Mouse (Mus musculus): ENCODE measurements at regions not wholly inside any gene's neighbourhood (a gene's known extent, or its start where the extent isn't known, plus 50 kb on each side); places are given as distances from the start of the nearest gene placed in this dataset.

DNA sequence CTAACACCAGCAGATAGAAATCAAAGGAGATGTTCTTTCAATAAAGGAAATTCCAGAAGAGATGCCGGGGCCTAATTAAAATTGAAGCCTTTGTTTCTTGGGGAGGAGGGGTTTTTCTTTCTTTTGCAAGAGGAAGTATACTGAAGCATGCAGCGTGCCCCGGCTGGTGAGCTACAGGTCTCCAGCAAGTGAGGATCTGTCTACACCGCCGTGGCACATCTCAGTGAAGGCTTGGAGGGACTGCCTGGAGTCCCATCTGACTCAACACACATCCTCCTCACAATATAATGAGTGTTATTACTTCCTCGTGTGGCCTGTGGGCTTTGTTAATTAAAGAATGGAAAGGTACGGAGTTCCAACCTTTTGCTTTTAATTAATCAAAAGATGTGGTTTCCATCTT is 126.7 kb downstream of the Wif1 start:
- DNase-seq (ENCODE audit: extremely low read depth), result no peak
- Histone ChIP-seq H3K27ac (ENCODE audit: insufficient read depth, low read depth) (no peak overlapping the region), H3K27me3 (replicated peaks) (no peaks in the 10 kb centered on the region), H3K36me3 (replicated peaks in 1 of 2; ENCODE audit: control insufficient read depth in 1 of 2, insufficient read depth in 1 of 2, low read length in 1 of 2) (no peaks in the 10 kb centered on the region), H3K9ac (ENCODE audit: insufficient read depth, low read depth) (no peak overlapping the region), H3K4me3 (replicated peaks in 1 of 3; ENCODE audit: low read depth in 2 of 3, low read length in 2 of 3, poor library complexity in 1 of 3) (no peak overlapping the region), H3K4me2 (ENCODE audit: insufficient read depth, low read depth, poor library complexity, severe bottlenecking) (no peak overlapping the region), H3K4me1 (ENCODE audit: control insufficient read depth in 1 of 2, insufficient read depth in 2 of 2) (no peaks in the 10 kb centered on the region), H3K9me3 (replicated peaks; ENCODE audit: low read length) (peaks cover 13% of the 10 kb centered on the region), H3K79me2 (replicated peaks; ENCODE audit: control insufficient read depth, extremely low read depth, insufficient read depth, poor library complexity, severe bottlenecking) (no peaks in the 10 kb centered on the region)
- TF ChIP-seq GABPA (IDR thresholded peaks at IDR 0.05; ENCODE audit: insufficient replicate concordance, low read depth, low read length) (no peak), ZNF384 (IDR thresholded peaks at IDR 0.05; ENCODE audit: low read depth, low read length) (no peak), NELFE (IDR thresholded peaks at IDR 0.05; ENCODE audit: low read depth, low read length) (no peak), CTCF (conservative IDR thresholded peaks at IDR 0.05 in 1 of 2, IDR thresholded peaks at IDR 0.05 in 1 of 2; ENCODE audit: low read depth in 2 of 2, low read length in 2 of 2) (no peak), ELF1 (IDR thresholded peaks at IDR 0.05; ENCODE audit: low read depth, low read length) (no peak)
- dilution Hi-C loops (cut with MboI; ENCODE audit: extremely low pct_ligation_motif_present, extremely low pct_unique_long_range_greater_than_20kb, low sequenced_read_pairs), result no loop called here
- in situ Hi-C loops (cut with MboI; ENCODE audit: low pct_ligation_motif_present, low pct_unique_long_range_greater_than_20kb, low sequenced_read_pairs), result no loop called here

DNA sequence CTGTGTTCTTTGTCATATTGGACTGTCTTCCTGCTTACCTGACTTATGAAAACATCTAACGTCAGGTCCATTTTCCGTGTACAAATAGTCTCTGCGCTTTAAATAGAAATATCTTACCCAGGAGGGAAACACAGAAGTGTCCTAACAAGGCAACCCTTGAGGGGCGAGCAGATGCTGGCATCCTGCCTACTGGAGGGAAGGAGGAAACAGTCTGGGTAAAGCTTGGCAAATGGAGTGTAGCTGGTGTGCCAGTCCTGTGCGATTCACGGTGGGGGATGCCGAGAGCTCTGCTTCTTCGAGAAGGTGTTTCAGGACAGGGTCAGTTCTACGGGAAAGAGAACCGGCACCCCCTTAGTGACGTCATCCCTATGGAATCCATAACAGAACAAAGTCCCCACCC is 127.4 kb downstream of the Wif1 start:
- no peak overlapping the region for H3K9ac ChIP-seq (ENCODE audit: insufficient read depth, low read depth)
- no peaks in the 10 kb centered on the region for H3K36me3 ChIP-seq (replicated peaks in 1 of 2; ENCODE audit: control insufficient read depth in 1 of 2, insufficient read depth in 1 of 2, low read length in 1 of 2)
- H3K4me2 ChIP-seq (ENCODE audit: insufficient read depth, low read depth, poor library complexity, severe bottlenecking), result no peak overlapping the region
- in situ Hi-C loops (cut with MboI; ENCODE audit: low pct_ligation_motif_present, low pct_unique_long_range_greater_than_20kb, low sequenced_read_pairs) (no loop called here), dilution Hi-C loops (cut with MboI; ENCODE audit: extremely low pct_ligation_motif_present, extremely low pct_unique_long_range_greater_than_20kb, low sequenced_read_pairs) (no loop called here)
- no peaks in the 10 kb centered on the region for H3K79me2 ChIP-seq (replicated peaks; ENCODE audit: control insufficient read depth, extremely low read depth, insufficient read depth, poor library complexity, severe bottlenecking)
- H3K27ac ChIP-seq (ENCODE audit: insufficient read depth, low read depth), result no peak overlapping the region
- H3K4me1 ChIP-seq (ENCODE audit: control insufficient read depth in 1 of 2, insufficient read depth in 2 of 2), result no peaks in the 10 kb centered on the region
- peaks cover 12% of the 10 kb centered on the region for H3K9me3 ChIP-seq (replicated peaks; ENCODE audit: low read length)
- H3K4me3 ChIP-seq (replicated peaks in 1 of 3; ENCODE audit: low read depth in 2 of 3, low read length in 2 of 3, poor library complexity in 1 of 3), result no peak overlapping the region
- no peaks in the 10 kb centered on the region for H3K27me3 ChIP-seq (replicated peaks)
- DNase-seq (ENCODE audit: extremely low read depth), result no peak
- TF ChIP-seq HCFC1 (IDR thresholded peaks at IDR 0.05; ENCODE audit: low read depth, low read length), result no peak
- no peak for TF ChIP-seq PAX5 (IDR thresholded peaks at IDR 0.05; ENCODE audit: low read length)
- TF ChIP-seq UBTF (IDR thresholded peaks at IDR 0.05; ENCODE audit: low read depth, low read length), result no peak
- TF ChIP-seq SMC3 (IDR thresholded peaks at IDR 0.05; ENCODE audit: low read depth, low read length), result no peak
- no peak for TF ChIP-seq CHD2 (IDR thresholded peaks at IDR 0.05; ENCODE audit: low read length)
- no peak for TF ChIP-seq MAFK (IDR thresholded peaks at IDR 0.05; ENCODE audit: insufficient replicate concordance, low read length)
- no peak for TF ChIP-seq GABPA (IDR thresholded peaks at IDR 0.05; ENCODE audit: insufficient replicate concordance, low read depth, low read length)
- no peak for TF ChIP-seq ELF1 (IDR thresholded peaks at IDR 0.05; ENCODE audit: low read depth, low read length)
- no peak for TF ChIP-seq MYC (IDR thresholded peaks at IDR 0.05; ENCODE audit: low read depth, low read length)
- TF ChIP-seq USF2 (conservative IDR thresholded peaks at IDR 0.05; ENCODE audit: low read depth, low read length), result no peak
- TF ChIP-seq IRF4 (IDR thresholded peaks at IDR 0.05; ENCODE audit: low read depth, low read length), result no peak
- no peak for TF ChIP-seq NRF1 (IDR thresholded peaks at IDR 0.05; ENCODE audit: low read depth, low read length)
- no peak for TF ChIP-seq CTCF (conservative IDR thresholded peaks at IDR 0.05 in 1 of 2, IDR thresholded peaks at IDR 0.05 in 1 of 2; ENCODE audit: low read depth in 2 of 2, low read length in 2 of 2)
- no peak for TF ChIP-seq NELFE (IDR thresholded peaks at IDR 0.05; ENCODE audit: low read depth, low read length)
- no peak for TF ChIP-seq JUND (conservative IDR thresholded peaks at IDR 0.05; ENCODE audit: low read depth, low read length)
- no peak for TF ChIP-seq RAD21 (IDR thresholded peaks at IDR 0.05; ENCODE audit: low read depth, low read length)
- no peak for TF ChIP-seq SIN3A (IDR thresholded peaks at IDR 0.05; ENCODE audit: low read length)
